Mouse (Mus musculus) hindbrain, embryonic 16.5 days (tissue): ENCODE measurements around the gene She. TPM values are rescaled to one million over a fixed set of nuclear protein-coding genes. Genes with fewer than 3 reads are reported as not detected.

ENCODE experiments used
- ATAC-seq: fragments of 200-750 bp; cut with Nextera tagmentation; 2 replicates; pipeline ENCODE4 v1.8.0; 2017; ENCODE audit warnings: moderate TSS enrichment, moderate library complexity
- H3K27ac ChIP-seq: fragments of 300-500 bp; sonication (generic); 2 replicates; pipeline ENCODE4 v1.5.1; 2014; ENCODE audit warnings: low read depth, mild to moderate bottlenecking, control low read depth, low read length, moderate library complexity
- H3K27me3 ChIP-seq: fragments of 300-500 bp; sonication (generic); replicated peaks from 2 replicates; pipeline ENCODE4 v1.6.1; 2014; ENCODE audit warnings: low read length; ENCODE audit not compliant: control insufficient read depth, insufficient read depth
- H3K36me3 ChIP-seq: fragments of 300-500 bp; sonication (generic); 2 replicates; pipeline ENCODE4 v1.6.1; 2014; ENCODE audit warnings: mild to moderate bottlenecking, low read length, moderate library complexity, mixed read lengths; ENCODE audit not compliant: control insufficient read depth, insufficient read depth
- H3K4me1 ChIP-seq: fragments of 300-500 bp; sonication (generic); 2 replicates; pipeline ENCODE4 v1.6.1; 2014; ENCODE audit warnings: low read depth, low read length; ENCODE audit not compliant: control insufficient read depth, insufficient read depth
- H3K4me2 ChIP-seq: fragments of 300-500 bp; sonication (generic); 2 replicates; pipeline ENCODE4 v1.6.1; 2014; ENCODE audit warnings: mild to moderate bottlenecking, low read length, control low read depth, moderate library complexity
- H3K4me3 ChIP-seq: fragments of 300-500 bp; sonication (generic); 2 replicates; pipeline ENCODE4 v1.5.1; 2014; ENCODE audit warnings: mild to moderate bottlenecking, low read length, control low read depth, moderate library complexity
- H3K9ac ChIP-seq: fragments of 300-500 bp; sonication (generic); 2 replicates; pipeline ENCODE4 v1.6.1; 2014; ENCODE audit warnings: low read depth, mild to moderate bottlenecking, control low read depth, low read length, moderate library complexity
- H3K9me3 ChIP-seq: fragments of 300-500 bp; sonication (generic); 2 replicates; pipeline ENCODE4 v1.6.1; 2014; ENCODE audit warnings: mild to moderate bottlenecking, low read length, moderate library complexity; ENCODE audit not compliant: control insufficient read depth
- WGBS: fragments of 180-500 bp; shearing (Covaris S2); extraction: QIAGEN DNeasy Blood & Tissue Kit; methylation state at CpG from one replicate; pipeline ENCODE4 v1.1.7; 2014; 5-methylcytosine and 5-hydroxymethylcytosine counted together
- polyA plus RNA-seq: library from polyadenylated mRNA; unstranded; fragments of >200 nt; fragmentation: Nextera tagmentation; extraction: Ambion mirVana; gene quantifications from 2 replicates; pipeline ENCODE4 v1.2.1, GENCODE M21; 2015

Gene She
- polyA plus RNA-seq, 1 experiment from 2014 or later, result 1.2 TPM

DNA sequence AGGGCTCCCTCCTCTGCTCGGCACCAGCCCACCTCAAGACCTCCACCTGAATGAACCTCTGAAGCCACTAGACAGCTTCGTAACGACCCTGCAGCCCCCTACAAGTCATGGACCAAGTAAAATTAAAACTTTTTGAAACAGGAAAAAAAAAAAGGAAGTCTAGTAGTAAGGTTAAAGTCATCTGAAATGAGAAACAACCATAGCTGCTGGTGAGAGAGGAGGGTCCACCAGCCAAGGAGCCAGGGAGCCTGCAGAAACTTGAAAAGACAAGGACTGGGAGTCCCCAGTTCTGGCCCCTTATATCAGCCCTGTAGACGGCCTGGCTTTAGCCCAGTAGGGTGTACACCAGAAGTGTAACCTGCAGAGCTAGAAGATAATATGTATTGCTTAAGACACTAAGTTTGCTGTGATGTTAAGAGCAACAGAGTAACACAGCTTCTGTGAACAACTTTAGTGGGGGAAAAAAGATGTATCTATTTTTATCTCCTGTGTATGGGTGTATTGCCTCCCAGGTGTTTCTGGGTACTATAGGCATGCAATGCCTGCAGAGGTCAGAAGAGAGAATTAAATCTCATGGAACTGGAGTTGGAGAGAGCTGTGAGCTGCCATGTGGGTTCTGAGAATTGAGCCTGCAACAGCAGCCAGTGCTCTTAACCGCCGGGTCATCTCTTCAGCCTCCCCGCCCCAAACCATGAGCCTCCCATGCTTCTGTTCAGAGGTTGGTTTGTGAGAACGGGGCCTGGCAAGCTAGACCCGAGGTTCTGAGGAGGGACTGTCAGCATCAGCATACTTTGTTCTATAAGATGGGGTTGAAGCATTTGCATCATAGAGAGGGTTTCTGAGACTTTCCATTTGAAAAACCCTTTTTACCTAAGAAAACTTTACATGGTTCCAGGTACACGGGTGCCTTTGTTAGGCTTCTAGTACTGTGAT, 9.4 kb upstream of the She start:
- no peak overlapping the region for H3K4me2 ChIP-seq
- no peak for ATAC-seq
- no peaks in the 10 kb centered on the region for H3K4me1 ChIP-seq
- 75% methylated on average over 10 of the region's 10 CpGs for whole genome bisulfite sequencing
- H3K36me3 ChIP-seq, result no peaks in the 10 kb centered on the region
- H3K9ac ChIP-seq, result no peak overlapping the region
- no peaks in the 10 kb centered on the region for H3K27me3 ChIP-seq
- no peak overlapping the region for H3K27ac ChIP-seq
- H3K4me3 ChIP-seq, result no peak overlapping the region
- no peaks in the 10 kb centered on the region for H3K9me3 ChIP-seq

DNA sequence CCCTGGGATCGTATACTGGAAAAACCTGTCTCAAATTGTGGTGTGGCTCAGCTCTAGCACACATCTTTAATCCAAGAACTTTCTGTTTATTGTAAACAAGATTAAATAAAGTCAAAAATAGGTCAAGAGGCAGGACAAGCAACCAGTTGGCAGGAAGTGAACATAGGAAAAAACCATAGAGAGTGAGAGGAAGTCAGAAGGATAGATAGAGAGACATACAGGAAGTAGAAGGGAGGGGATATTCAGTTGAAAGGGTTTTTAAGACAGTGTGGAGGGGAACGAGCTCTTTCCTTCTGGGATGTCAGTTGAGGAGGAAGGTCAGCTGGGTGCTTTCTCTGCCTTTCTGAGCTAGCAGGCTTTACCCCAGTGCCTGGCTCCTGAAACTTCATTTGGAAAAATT, 7.6 kb upstream of the She start:
- H3K4me1 ChIP-seq, result no peaks in the 10 kb centered on the region
- no peak overlapping the region for H3K4me3 ChIP-seq
- no peak for ATAC-seq
- no peaks in the 10 kb centered on the region for H3K9me3 ChIP-seq
- no peak overlapping the region for H3K9ac ChIP-seq
- H3K27me3 ChIP-seq, result peaks cover 5% of the 10 kb centered on the region
- H3K36me3 ChIP-seq, result no peaks in the 10 kb centered on the region
- WGBS, result 64% methylated on average over 2 of the region's 2 CpGs
- H3K4me2 ChIP-seq, result no peak overlapping the region
- H3K27ac ChIP-seq, result no peak overlapping the region

DNA sequence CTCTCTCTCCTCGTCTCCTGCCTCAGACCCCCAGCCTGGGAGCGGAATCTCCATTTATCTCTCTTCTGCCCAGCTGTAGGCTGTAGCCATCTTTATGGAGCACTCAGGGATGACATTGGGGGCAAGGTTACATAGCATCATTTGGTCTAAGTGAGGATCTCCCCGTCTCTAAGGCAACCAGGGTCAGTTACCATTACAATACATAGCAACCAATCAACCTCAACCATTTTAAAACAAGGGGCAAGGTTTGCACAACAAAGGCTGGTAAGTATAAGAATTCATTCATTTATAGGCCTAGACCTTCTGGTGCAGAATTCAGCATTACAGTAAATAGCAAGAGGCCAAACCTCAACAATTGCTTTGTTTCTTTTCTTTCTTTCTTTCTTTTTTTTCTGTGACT, 4.9 kb upstream of the She start:
- Histone ChIP-seq H3K4me3 (no peak overlapping the region), H3K36me3 (no peaks in the 10 kb centered on the region), H3K9ac (no peak overlapping the region), H3K4me1 (peaks cover 5% of the 10 kb centered on the region), H3K4me2 (no peak overlapping the region), H3K27me3 (peaks cover 29% of the 10 kb centered on the region), H3K27ac (no peak overlapping the region), H3K9me3 (no peaks in the 10 kb centered on the region)
- ATAC-seq, result no peak
- 66% methylated on average over 3 of the region's 3 CpGs for WGBS

DNA sequence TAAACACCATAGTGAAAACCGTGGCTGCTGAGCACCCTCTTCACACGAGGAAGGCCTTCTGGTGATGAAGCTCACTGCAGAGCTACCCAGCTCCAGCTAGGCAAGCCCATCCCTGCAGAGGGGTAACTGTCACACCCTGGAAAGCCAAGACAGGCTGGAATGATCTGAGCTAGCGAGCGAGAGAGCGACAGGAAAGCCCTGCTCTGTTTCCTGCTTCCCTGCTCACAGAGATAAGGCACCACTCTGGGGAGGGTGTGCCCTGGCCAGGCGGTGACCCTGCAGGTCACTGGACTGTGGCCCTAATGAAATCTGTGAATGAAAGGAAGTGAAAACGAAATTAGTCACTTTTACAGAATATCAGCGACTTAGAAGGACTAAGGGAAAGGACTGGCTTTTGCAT, 4.2 kb downstream of the She start:
- ATAC-seq, result no peak
- H3K27me3 ChIP-seq, result peaks cover 25% of the 10 kb centered on the region
- 55% methylated on average over 8 of the region's 8 CpGs for WGBS
- H3K9ac ChIP-seq, result no peak overlapping the region
- H3K27ac ChIP-seq, result no peak overlapping the region
- no peaks in the 10 kb centered on the region for H3K36me3 ChIP-seq
- no peaks in the 10 kb centered on the region for H3K9me3 ChIP-seq
- no peak overlapping the region for H3K4me2 ChIP-seq
- no peak overlapping the region for H3K4me3 ChIP-seq
- peaks cover 10% of the 10 kb centered on the region for H3K4me1 ChIP-seq

DNA sequence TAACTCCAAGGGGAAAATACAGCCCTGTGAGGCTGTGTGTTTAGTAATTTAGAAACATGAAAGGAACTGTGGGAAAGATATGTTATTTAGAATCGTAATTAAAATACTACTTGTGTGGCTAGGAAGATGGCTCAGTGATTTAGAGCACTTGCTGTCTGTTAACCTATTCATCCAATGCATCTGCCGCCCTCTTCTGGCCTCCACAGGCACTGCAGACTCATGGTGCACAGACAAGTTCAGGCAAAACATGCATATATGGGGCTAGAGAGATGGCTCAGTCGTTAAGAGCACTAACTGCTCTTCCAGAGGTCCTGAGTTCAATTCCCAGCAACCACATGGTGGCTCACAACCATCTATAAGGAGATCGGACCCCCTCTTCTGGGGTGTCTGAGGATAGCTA, 11.1 kb downstream of the She start:
- no peak for ATAC-seq
- 72% methylated on average over 4 of the region's 4 CpGs for WGBS
- Histone ChIP-seq H3K4me1 (no peaks in the 10 kb centered on the region), H3K36me3 (no peaks in the 10 kb centered on the region), H3K27me3 (no peaks in the 10 kb centered on the region), H3K27ac (no peak overlapping the region), H3K4me3 (no peak overlapping the region), H3K4me2 (no peak overlapping the region), H3K9me3 (no peaks in the 10 kb centered on the region), H3K9ac (no peak overlapping the region)

DNA sequence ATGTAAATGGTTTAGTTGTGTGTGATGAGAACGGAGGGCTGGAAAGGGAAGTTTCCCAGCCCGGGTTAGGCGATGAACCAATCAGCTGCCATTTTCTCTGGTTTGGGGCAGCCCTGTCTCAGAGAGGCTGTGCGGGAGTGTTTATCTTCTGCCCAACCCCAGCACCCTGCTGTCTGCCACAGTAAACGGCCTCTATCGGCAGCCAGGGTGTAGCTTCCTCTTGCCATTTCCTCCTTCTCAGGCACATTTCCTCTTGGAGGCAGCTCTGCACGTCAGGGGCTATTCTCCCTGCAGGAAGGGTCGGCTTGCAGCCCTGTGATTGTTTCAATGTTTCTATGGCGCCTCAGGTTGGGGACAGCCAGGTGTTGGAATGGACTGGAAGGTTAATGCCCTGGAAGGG, 12.0 kb downstream of the She start:
- Histone ChIP-seq H3K27me3 (no peaks in the 10 kb centered on the region), H3K9me3 (no peaks in the 10 kb centered on the region), H3K4me3 (no peak overlapping the region), H3K36me3 (no peaks in the 10 kb centered on the region), H3K27ac (no peak overlapping the region), H3K4me2 (no peak overlapping the region), H3K4me1 (no peaks in the 10 kb centered on the region), H3K9ac (no peak overlapping the region)
- no peak for ATAC-seq
- 66% methylated on average over 9 of the region's 9 CpGs for WGBS

DNA sequence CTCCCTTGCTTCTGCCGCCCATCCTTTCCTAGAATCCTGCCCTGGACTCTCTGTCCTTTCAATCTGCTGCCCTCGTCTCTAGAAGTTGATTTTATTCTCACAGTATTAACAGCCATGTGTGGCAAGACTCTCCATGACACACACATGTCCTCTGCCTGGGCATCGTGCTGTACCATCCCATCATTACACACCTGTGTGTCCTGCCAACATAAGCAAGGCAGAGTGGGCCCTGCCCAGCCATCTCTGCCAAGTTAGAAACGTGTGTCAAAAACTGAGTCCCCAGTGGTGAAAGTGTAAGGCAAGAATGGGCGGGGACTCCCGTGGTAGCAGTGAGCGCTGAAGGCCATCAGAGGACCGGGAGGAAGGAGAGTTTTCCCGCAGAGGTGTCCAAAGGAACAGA, 14.6 kb downstream of the She start:
- no peak for ATAC-seq
- H3K4me2 ChIP-seq, result no peak overlapping the region
- no peak overlapping the region for H3K4me3 ChIP-seq
- H3K4me1 ChIP-seq, result no peaks in the 10 kb centered on the region
- no peaks in the 10 kb centered on the region for H3K36me3 ChIP-seq
- no peak overlapping the region for H3K27ac ChIP-seq
- WGBS, result 80% methylated on average over 9 of the region's 9 CpGs
- H3K27me3 ChIP-seq, result no peaks in the 10 kb centered on the region
- H3K9ac ChIP-seq, result no peak overlapping the region
- no peaks in the 10 kb centered on the region for H3K9me3 ChIP-seq

DNA sequence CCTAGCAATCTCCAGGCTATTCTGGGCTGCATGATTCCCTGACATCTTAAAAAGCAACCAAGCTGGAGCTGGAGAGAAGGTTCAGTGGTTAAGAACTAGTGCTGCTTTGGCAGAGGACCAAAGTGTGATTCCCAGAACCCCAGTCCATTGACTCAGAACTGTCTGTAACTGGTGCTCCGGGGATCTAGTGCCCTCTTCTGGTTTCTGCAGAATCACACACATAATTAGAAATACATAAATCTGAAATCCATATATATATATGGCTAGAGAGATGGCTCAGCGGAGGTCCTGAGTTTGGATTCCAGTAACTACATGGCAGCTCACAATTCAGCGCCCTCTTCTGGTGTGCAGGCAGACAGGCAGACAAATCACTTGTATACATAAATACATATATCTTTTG, 16.0 kb downstream of the She start:
- Histone ChIP-seq H3K27me3 (no peaks in the 10 kb centered on the region), H3K4me1 (no peaks in the 10 kb centered on the region), H3K4me3 (no peak overlapping the region), H3K9ac (no peak overlapping the region), H3K36me3 (no peaks in the 10 kb centered on the region), H3K4me2 (no peak overlapping the region), H3K9me3 (no peaks in the 10 kb centered on the region), H3K27ac (no peak overlapping the region)
- 82% methylated on average over 3 of the region's 3 CpGs for WGBS
- ATAC-seq, result no peak

DNA sequence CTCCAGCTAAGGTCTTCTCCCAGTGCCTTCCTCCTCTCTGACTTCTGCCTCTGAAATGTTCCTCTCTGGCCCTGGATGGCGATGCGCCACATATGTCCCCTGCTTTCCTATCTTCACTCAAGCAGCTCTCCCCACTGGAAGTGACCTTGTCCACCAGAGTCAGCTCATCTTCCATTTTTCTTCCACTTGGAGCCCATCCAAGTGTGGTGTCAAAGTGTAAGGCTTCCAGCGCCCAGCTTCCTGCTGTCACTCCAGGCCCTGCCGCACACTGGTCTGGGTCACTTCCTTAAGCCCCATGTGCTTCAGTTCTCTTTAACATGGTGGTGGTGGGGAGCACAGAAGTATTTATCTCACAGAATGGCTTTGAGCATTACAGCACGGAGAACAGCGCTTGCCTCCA, 16.4 kb downstream of the She start:
- Histone ChIP-seq H3K36me3 (no peaks in the 10 kb centered on the region), H3K4me2 (no peak overlapping the region), H3K27me3 (no peaks in the 10 kb centered on the region), H3K9me3 (no peaks in the 10 kb centered on the region), H3K27ac (no peak overlapping the region), H3K4me3 (no peak overlapping the region), H3K4me1 (no peaks in the 10 kb centered on the region), H3K9ac (no peak overlapping the region)
- WGBS, result 80% methylated on average over 6 of the region's 6 CpGs
- ATAC-seq, result no peak
